Mouse (Mus musculus): Measurements from ENCODE around the gene Elf2. TPM values are rescaled to one million over a fixed set of nuclear protein-coding genes. Genes with fewer than 3 reads are reported as not detected.
A peak's percentile ranks its signal among the peaks of the same experiment; 100 is the strongest.
"Not testable (repeated sequence)": the region's sequence is repeated elsewhere in the genome, so short reads cannot be mapped to it uniquely, and the experiment has no call there.

The Elf2 gene
- polyA plus RNA-seq, 1 experiment from 2014 or later = 37.9 TPM

GRCm38 (mm10) chr3:51354956-51355355, 14.5 kb upstream of the Elf2 start:
- not testable (repeated sequence) for H3K4me1 ChIP-seq (replicated peaks; ENCODE audit: control insufficient read depth, insufficient read depth, low read length); DNase-seq (ENCODE audit: low spot score); H3K9ac ChIP-seq (ENCODE audit: low read depth, low read length); H3K4me2 ChIP-seq; H3K27ac ChIP-seq (ENCODE audit: low read depth, low read length); H3K27me3 ChIP-seq (replicated peaks; ENCODE audit: control insufficient read depth, insufficient read depth, low read length); H3K4me3 ChIP-seq (ENCODE audit: low read depth, low read length); ATAC-seq (replicated peaks; ENCODE audit: low FRiP score); H3K9me3 ChIP-seq (ENCODE audit: control insufficient read depth, low read length); H3K36me3 ChIP-seq (ENCODE audit: control insufficient read depth, insufficient read depth, low read length)
- 81% methylated on average over 6 of the region's 6 CpGs for WGBS

GRCm38 (mm10) chr3:51354034-51354427, 13.6 kb upstream of the Elf2 start:
- peaks cover 9% of the 10 kb centered on the region for H3K4me1 ChIP-seq (replicated peaks; ENCODE audit: control insufficient read depth, insufficient read depth, low read length)
- 73% methylated on average over 3 of the region's 3 CpGs for WGBS
- no peak overlapping the region for H3K27ac ChIP-seq (ENCODE audit: low read depth, low read length)
- H3K36me3 ChIP-seq (ENCODE audit: control insufficient read depth, insufficient read depth, low read length) = no peaks in the 10 kb centered on the region
- ATAC-seq (replicated peaks; ENCODE audit: low FRiP score) (no peak), DNase-seq (ENCODE audit: low spot score) (no peak)
- no peak overlapping the region for H3K4me3 ChIP-seq (ENCODE audit: low read depth, low read length)
- no peak overlapping the region for H3K9ac ChIP-seq (ENCODE audit: low read depth, low read length)
- H3K27me3 ChIP-seq (replicated peaks; ENCODE audit: control insufficient read depth, insufficient read depth, low read length) = no peaks in the 10 kb centered on the region
- H3K9me3 ChIP-seq (ENCODE audit: control insufficient read depth, low read length) = no peaks in the 10 kb centered on the region
- H3K4me2 ChIP-seq = no peak overlapping the region

- DNase-seq (ENCODE audit: low spot score) (no peak), ATAC-seq (replicated peaks; ENCODE audit: low FRiP score) (peak; percentile 34; the same call in 1 of the 2 replicates)
- H3K4me1 ChIP-seq (replicated peaks; ENCODE audit: control insufficient read depth, insufficient read depth, low read length) = peaks cover 13% of the 10 kb centered on the region
- no peak overlapping the region for H3K4me2 ChIP-seq
- H3K27me3 ChIP-seq (replicated peaks; ENCODE audit: control insufficient read depth, insufficient read depth, low read length) = no peaks in the 10 kb centered on the region
- H3K36me3 ChIP-seq (ENCODE audit: control insufficient read depth, insufficient read depth, low read length) = no peaks in the 10 kb centered on the region
- H3K27ac ChIP-seq (ENCODE audit: low read depth, low read length) = no peak overlapping the region
- WGBS = 57% methylated on average over 4 of the region's 4 CpGs
- H3K4me3 ChIP-seq (ENCODE audit: low read depth, low read length) = no peak overlapping the region
- H3K9me3 ChIP-seq (ENCODE audit: control insufficient read depth, low read length) = no peaks in the 10 kb centered on the region
- H3K9ac ChIP-seq (ENCODE audit: low read depth, low read length) = no peak overlapping the region
Measured at GRCm38 (mm10) chr3:51353325-51354033, 13.0 kb upstream of the Elf2 start.

- no peak overlapping the region for H3K9ac ChIP-seq (ENCODE audit: low read depth, low read length)
- no peak overlapping the region for H3K27ac ChIP-seq (ENCODE audit: low read depth, low read length)
- H3K4me1 ChIP-seq (replicated peaks; ENCODE audit: control insufficient read depth, insufficient read depth, low read length) = peaks cover 13% of the 10 kb centered on the region
- ATAC-seq (replicated peaks; ENCODE audit: low FRiP score) (no peak), DNase-seq (ENCODE audit: low spot score) (no peak)
- WGBS = 52% methylated on average over 3 of the region's 3 CpGs
- H3K4me3 ChIP-seq (ENCODE audit: low read depth, low read length) = no peak overlapping the region
- H3K9me3 ChIP-seq (ENCODE audit: control insufficient read depth, low read length) = no peaks in the 10 kb centered on the region
- no peaks in the 10 kb centered on the region for H3K27me3 ChIP-seq (replicated peaks; ENCODE audit: control insufficient read depth, insufficient read depth, low read length)
- H3K36me3 ChIP-seq (ENCODE audit: control insufficient read depth, insufficient read depth, low read length) = no peaks in the 10 kb centered on the region
- H3K4me2 ChIP-seq = no peak overlapping the region
Measured at GRCm38 (mm10) chr3:51350806-51351205, 10.3 kb upstream of the Elf2 start.

GRCm38 (mm10) chr3:51348646-51349238, 8.3 kb upstream of the Elf2 start:
- H3K36me3 ChIP-seq (ENCODE audit: control insufficient read depth, insufficient read depth, low read length) = no peaks in the 10 kb centered on the region
- H3K9ac ChIP-seq (ENCODE audit: low read depth, low read length) = peak overlapping the region; percentile 66
- no peaks in the 10 kb centered on the region for H3K27me3 ChIP-seq (replicated peaks; ENCODE audit: control insufficient read depth, insufficient read depth, low read length)
- peaks cover 13% of the 10 kb centered on the region for H3K4me1 ChIP-seq (replicated peaks; ENCODE audit: control insufficient read depth, insufficient read depth, low read length)
- peak overlapping the region; percentile 53 for H3K4me2 ChIP-seq
- ATAC-seq (replicated peaks; ENCODE audit: low FRiP score) (peak; percentile 92), DNase-seq (ENCODE audit: low spot score) (no peak)
- H3K4me3 ChIP-seq (ENCODE audit: low read depth, low read length) = no peak overlapping the region
- 15% methylated on average over 3 of the region's 3 CpGs for WGBS
- no peaks in the 10 kb centered on the region for H3K9me3 ChIP-seq (ENCODE audit: control insufficient read depth, low read length)
- H3K27ac ChIP-seq (ENCODE audit: low read depth, low read length) = peak overlapping the region; percentile 66

GRCm38 (mm10) chr3:51345017-51345416, 4.6 kb upstream of the Elf2 start:
- not testable (repeated sequence) for H3K4me3 ChIP-seq (ENCODE audit: low read depth, low read length); H3K27me3 ChIP-seq (replicated peaks; ENCODE audit: control insufficient read depth, insufficient read depth, low read length); H3K9ac ChIP-seq (ENCODE audit: low read depth, low read length); H3K9me3 ChIP-seq (ENCODE audit: control insufficient read depth, low read length); ATAC-seq (replicated peaks; ENCODE audit: low FRiP score); H3K36me3 ChIP-seq (ENCODE audit: control insufficient read depth, insufficient read depth, low read length); DNase-seq (ENCODE audit: low spot score); H3K27ac ChIP-seq (ENCODE audit: low read depth, low read length); H3K4me2 ChIP-seq
- H3K4me1 ChIP-seq (replicated peaks; ENCODE audit: control insufficient read depth, insufficient read depth, low read length) = peaks cover 15% of the 10 kb centered on the region
- WGBS = 81% methylated on average over 2 of the region's 2 CpGs

- H3K27me3 ChIP-seq (replicated peaks; ENCODE audit: control insufficient read depth, insufficient read depth, low read length); DNase-seq (ENCODE audit: low spot score); ATAC-seq (replicated peaks; ENCODE audit: low FRiP score); H3K4me3 ChIP-seq (ENCODE audit: low read depth, low read length); H3K9ac ChIP-seq (ENCODE audit: low read depth, low read length); H3K36me3 ChIP-seq (ENCODE audit: control insufficient read depth, insufficient read depth, low read length); H3K4me2 ChIP-seq; H3K9me3 ChIP-seq (ENCODE audit: control insufficient read depth, low read length); H3K27ac ChIP-seq (ENCODE audit: low read depth, low read length): not testable (repeated sequence)
- peaks cover 14% of the 10 kb centered on the region for H3K4me1 ChIP-seq (replicated peaks; ENCODE audit: control insufficient read depth, insufficient read depth, low read length)
- 86% methylated on average over 6 of the region's 6 CpGs for WGBS
Measured at GRCm38 (mm10) chr3:51344182-51344581, 3.7 kb upstream of the Elf2 start.

GRCm38 (mm10) chr3:51343260-51343659, 2.8 kb upstream of the Elf2 start:
- Histone ChIP-seq H3K27me3 (replicated peaks; ENCODE audit: control insufficient read depth, insufficient read depth, low read length) (no peaks in the 10 kb centered on the region), H3K4me2 (no peak overlapping the region), H3K4me3 (ENCODE audit: low read depth, low read length) (no peak overlapping the region), H3K9ac (ENCODE audit: low read depth, low read length) (no peak overlapping the region), H3K27ac (ENCODE audit: low read depth, low read length) (no peak overlapping the region), H3K9me3 (ENCODE audit: control insufficient read depth, low read length) (no peaks in the 10 kb centered on the region), H3K36me3 (ENCODE audit: control insufficient read depth, insufficient read depth, low read length) (no peaks in the 10 kb centered on the region), H3K4me1 (replicated peaks; ENCODE audit: control insufficient read depth, insufficient read depth, low read length) (peaks cover 10% of the 10 kb centered on the region)
- ATAC-seq (replicated peaks; ENCODE audit: low FRiP score) (no peak), DNase-seq (ENCODE audit: low spot score) (no peak)
- WGBS = 94% methylated on average over 4 of the region's 4 CpGs

GRCm38 (mm10) chr3:51342152-51342551, 1.7 kb upstream of the Elf2 start:
- Histone ChIP-seq H3K27ac (ENCODE audit: low read depth, low read length) (peak overlapping the region; percentile 99), H3K9me3 (ENCODE audit: control insufficient read depth, low read length) (no peaks in the 10 kb centered on the region), H3K9ac (ENCODE audit: low read depth, low read length) (peak overlapping the region; percentile 99), H3K4me1 (replicated peaks; ENCODE audit: control insufficient read depth, insufficient read depth, low read length) (peaks cover 8% of the 10 kb centered on the region), H3K27me3 (replicated peaks; ENCODE audit: control insufficient read depth, insufficient read depth, low read length) (no peaks in the 10 kb centered on the region), H3K4me3 (ENCODE audit: low read depth, low read length) (peak overlapping the region; percentile 98), H3K36me3 (ENCODE audit: control insufficient read depth, insufficient read depth, low read length) (no peaks in the 10 kb centered on the region), H3K4me2 (peak overlapping the region; percentile 97)
- WGBS = 10% methylated on average over 9 of the region's 9 CpGs
- DNase-seq (ENCODE audit: low spot score) (peak; percentile 40), ATAC-seq (replicated peaks; ENCODE audit: low FRiP score) (no peak)
